Mouse (Mus musculus): Measurements from ENCODE around the gene Pfkfb4.

DNA sequence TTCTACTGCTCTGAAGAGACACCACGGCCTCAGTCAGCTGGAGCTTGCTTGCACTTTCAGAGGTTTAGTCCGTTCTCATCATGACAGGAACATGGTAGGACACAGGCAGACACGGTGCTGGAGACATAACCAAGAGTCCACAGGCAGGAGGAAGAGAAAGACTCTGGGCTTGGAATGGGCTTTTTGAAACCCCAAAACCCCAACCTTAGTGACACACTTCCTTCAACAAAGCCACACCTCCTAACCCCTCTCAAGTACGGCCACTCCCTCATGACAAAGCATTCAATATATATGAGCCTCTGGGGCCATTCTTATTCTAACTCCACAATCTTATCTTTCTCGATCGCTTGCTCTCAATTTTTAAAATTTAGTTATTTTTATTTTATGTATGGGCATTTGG is 40.9 kb downstream of the Pfkfb4 start:
- TF ChIP-seq CTCF (IDR thresholded peaks at IDR 0.05; ENCODE audit: low read depth, low read length) (no peak), POLR2A (IDR thresholded peaks at IDR 0.05; ENCODE audit: extremely low read depth, insufficient read depth, low read length) (no peak)

All from liver, adult 2 months (tissue).